13 mouse cellular contexts compared by ENCODE assay signal in genomic region chr6:65140750-65141243, GRCm38 (mm10). TPM values are rescaled to one million over a fixed set of nuclear protein-coding genes. Genes with fewer than 3 reads are reported as not detected.
DNase-seq lines count a peak whose midpoint lies in the region; ATAC-seq lines count a peak whose summit lies in the region.
"Had no signal": no experiment of that assay in that cellular context is flagged by ENCODE, and none has a peak within 500 bp of the region (broad histone marks: within the 10 kb centered on the region; RNA-seq: fewer than 3 reads in every experiment).

No protein-coding gene starts in this region.

- no peak for DNase-seq in kidney, postnatal 14 days
- DNase-seq in midbrain, embryonic 14.5 days: no peak
- DNase-seq in ovary, postnatal 14 days (ENCODE audit: low spot score): no peak
- DNase-seq in ovary, postnatal 36 days (ENCODE audit: low spot score): no peak
- no peak for DNase-seq in heart, postnatal 4 days
- DNase-seq: adrenal gland, postnatal 36 days; cerebellum, postnatal 10 days; liver; spleen, adult 18-20 months had no signal

- no peak overlapping the region for H3K4me3 ChIP-seq in kidney, embryonic 15.5 days (replicated peaks)
- H3K4me3 ChIP-seq in midbrain, embryonic 14.5 days (replicated peaks; ENCODE audit: low read depth, low read length): no peak overlapping the region

- H3K4me1 ChIP-seq in kidney, embryonic 15.5 days: peaks cover 24% of the 10 kb centered on the region
- H3K4me1 ChIP-seq in midbrain, embryonic 14.5 days (ENCODE audit: control insufficient read depth, insufficient read depth, low read length): peaks cover 25% of the 10 kb centered on the region

- H3K27me3 ChIP-seq in kidney, embryonic 15.5 days: no peaks in the 10 kb centered on the region
- no peaks in the 10 kb centered on the region for H3K27me3 ChIP-seq in midbrain, embryonic 14.5 days (ENCODE audit: control insufficient read depth, insufficient read depth, low read length)

- H3K27ac ChIP-seq in kidney, embryonic 15.5 days: 0 out of 2 replicates have a peak overlapping the region, but pooled peaks have one; percentile 3
- no peak overlapping the region for H3K27ac ChIP-seq in midbrain, embryonic 14.5 days (replicated peaks; ENCODE audit: low read depth, low read length)

- ATAC-seq in kidney, embryonic 15.5 days (replicated peaks; ENCODE audit: low FRiP score): no peak; the same call in 1 of the 2 replicates
- peak; percentile 21 for ATAC-seq in CD4-positive, CD25-positive, alpha-beta regulatory T cell, adult 4 months
- peak; percentile 26; the same call in 1 of the 2 replicates for ATAC-seq in common myeloid progenitor, adult 5-6 weeks (replicated peaks; ENCODE audit: low read depth, poor library complexity, severe bottlenecking)
- ATAC-seq in midbrain, embryonic 14.5 days (ENCODE audit: low FRiP score, low TSS enrichment): peak; percentile 9; the same call in 1 of the 2 replicates
- ATAC-seq: lung, postnatal 0 days had no signal

- no peaks in the 10 kb centered on the region for H3K36me3 ChIP-seq in kidney, embryonic 15.5 days
- H3K36me3 ChIP-seq in midbrain, embryonic 14.5 days (ENCODE audit: control insufficient read depth, insufficient read depth, low read length): no peaks in the 10 kb centered on the region

- peak overlapping the region; percentile 13; the same call in 1 of the 2 replicates for H3K4me2 ChIP-seq in kidney, embryonic 15.5 days
- peak overlapping the region; percentile 3; the same call in 1 of the 2 replicates for H3K4me2 ChIP-seq in midbrain, embryonic 14.5 days (ENCODE audit: low read length)

- no peaks in the 10 kb centered on the region for H3K9me3 ChIP-seq in kidney, embryonic 15.5 days (replicated peaks)
- no peaks in the 10 kb centered on the region for H3K9me3 ChIP-seq in midbrain, embryonic 14.5 days (ENCODE audit: control insufficient read depth, low read length)

- no peak overlapping the region for H3K9ac ChIP-seq in kidney, embryonic 15.5 days
- no peak overlapping the region for H3K9ac ChIP-seq in midbrain, embryonic 14.5 days (replicated peaks; ENCODE audit: low read length)

- WGBS in kidney, embryonic 15.5 days: 24% methylated on average over 6 of the region's 6 CpGs
- 37% methylated on average over 6 of the region's 6 CpGs for WGBS in midbrain, embryonic 14.5 days

RNA-seq across cellular contexts. Expression of gene Hpgds, which starts 3.9 kb away (rescaled TPM):
- 3.6 and 4.0 TPM in 2 replicates for polyA plus RNA-seq in kidney, embryonic 15.5 days (2015; fragmentation: Nextera tagmentation; extraction: Ambion mirVana)
- polyA plus RNA-seq in CD4-positive, CD25-positive, alpha-beta regulatory T cell, adult 4 months (2017; shearing (Covaris generic)): 1 to 10 TPM; 8.9 TPM
- 2.0 and 2.6 TPM in 2 replicates for total RNA-seq in common myeloid progenitor, adult 5-6 weeks (2017)
- 3.8 and 6.1 TPM in 2 replicates for polyA plus RNA-seq in midbrain, embryonic 14.5 days (2014; fragmentation: Nextera tagmentation; extraction: Ambion mirVana)
- 1 to 10 TPM; 1.0 to 1.1 TPM for total RNA-seq in heart, postnatal 4 days (2021)
